Mouse (Mus musculus): ENCODE data around the gene Nmnat3.

GRCm38 (mm10) chr9:98318875-98319274 lies 31.6 kb downstream of the Nmnat3 start:
- TF ChIP-seq CTCF (IDR thresholded peaks at IDR 0.05; ENCODE audit: borderline replicate concordance, control insufficient read depth, extremely low read depth, insufficient read depth, low read length, poor library complexity) (no peak), POLR2A (IDR thresholded peaks at IDR 0.05; ENCODE audit: control insufficient read depth, extremely low read depth, insufficient read depth, low read length, poor library complexity) (no peak)
